Mouse (Mus musculus) megakaryocyte, embryonic 14.5 days (primary cell): Measurements from ENCODE around the gene Shc2. TPM values are rescaled to one million over a fixed set of nuclear protein-coding genes. Genes with fewer than 3 reads are reported as not detected.

Source experiments
- H3K27me3 ChIP-seq: replicated peaks from 2 replicates; pipeline ENCODE3; 2012; ENCODE audit warnings: inconsistent platforms
- H3K36me3 ChIP-seq: replicated peaks from 2 replicates; pipeline ENCODE3; 2012; ENCODE audit warnings: low read length, inconsistent platforms, mixed read lengths
- H3K4me1 ChIP-seq: 2 replicates; pipeline ENCODE4 v1.6.1; 2012; ENCODE audit warnings: inconsistent platforms
- H3K4me3 ChIP-seq: replicated peaks from 2 replicates; pipeline ENCODE3; 2012; ENCODE audit warnings: moderate library complexity, mild to moderate bottlenecking, inconsistent platforms
- H3K9me3 ChIP-seq: 2 replicates; pipeline ENCODE4 v1.6.1; 2012; ENCODE audit warnings: inconsistent platforms
- FLI1 ChIP-seq: IDR thresholded peaks from 2 replicates; pipeline ENCODE4 v1.6.1; 2012; ENCODE audit warnings: low read length, inconsistent platforms, mixed read lengths
- GATA1 ChIP-seq: IDR thresholded peaks from 3 replicates; pipeline ENCODE4 v1.6.1; 2012; ENCODE audit warnings: mixed read lengths, low read length, inconsistent platforms, borderline replicate concordance
- polyA plus RNA-seq: library from polyadenylated mRNA; stranded (reverse); fragments of >175 nt; gene quantifications from 2 replicates; pipeline ENCODE4 v1.2.3, GENCODE M21; 2012; ENCODE audit warnings: low replicate concordance; ENCODE audit not compliant: insufficient read depth

Shc2 gene
- polyA plus RNA-seq, 1 experiment: not detected

- Histone ChIP-seq H3K27me3 (peaks cover 12% of the 10 kb centered on the region), H3K9me3 (no peaks in the 10 kb centered on the region), H3K4me3 (peak within 1 kb of the TSS; percentile 98), H3K36me3 (peaks cover 21% of the 10 kb centered on the region), H3K4me1 (peaks cover 37% of the 10 kb centered on the region)
- TF ChIP-seq FLI1 (no peak; the same call in 1 of the 2 replicates), GATA1 (no peak)
These were observed 31.3 kb upstream of the Shc2 start, which contains the start of gene Tpgs1 for GRCm38 (mm10) chr10:79668771-79669575. TSS of gene Tpgs1 (plus strand) at chr10:79669369.

GRCm38 (mm10) chr10:79668076-79668475 lies 30.4 kb upstream of the Shc2 start:
- H3K4me3 ChIP-seq: no peak overlapping the region
- H3K4me1 ChIP-seq: peaks cover 40% of the 10 kb centered on the region
- TF ChIP-seq FLI1 (no peak), GATA1 (no peak)
- H3K27me3 ChIP-seq: peaks cover 12% of the 10 kb centered on the region
- H3K9me3 ChIP-seq: no peaks in the 10 kb centered on the region
- peaks cover 12% of the 10 kb centered on the region for H3K36me3 ChIP-seq

GRCm38 (mm10) chr10:79666493-79666892 lies 28.8 kb upstream of the Shc2 start:
- Histone ChIP-seq H3K27me3 (peaks cover 20% of the 10 kb centered on the region), H3K4me3 (no peak overlapping the region), H3K9me3 (no peaks in the 10 kb centered on the region), H3K36me3 (no peaks in the 10 kb centered on the region), H3K4me1 (peaks cover 40% of the 10 kb centered on the region)
- TF ChIP-seq GATA1 (no peak), FLI1 (no peak)

- Histone ChIP-seq H3K4me1 (peaks cover 31% of the 10 kb centered on the region), H3K9me3 (no peaks in the 10 kb centered on the region), H3K27me3 (peaks cover 22% of the 10 kb centered on the region), H3K4me3 (no peak overlapping the region), H3K36me3 (no peaks in the 10 kb centered on the region)
- TF ChIP-seq GATA1: no peak
- no peak for TF ChIP-seq FLI1
These were observed 27.3 kb upstream of the Shc2 start for GRCm38 (mm10) chr10:79665051-79665450.

GRCm38 (mm10) chr10:79664131-79664665 lies 26.5 kb upstream of the Shc2 start, which contains the start of gene Madcam1:
TSS of gene Madcam1 (plus strand) at chr10:79664559.
- Histone ChIP-seq H3K4me1 (peaks cover 30% of the 10 kb centered on the region), H3K4me3 (no peak within 1 kb of the TSS), H3K9me3 (no peaks in the 10 kb centered on the region), H3K36me3 (no peaks in the 10 kb centered on the region), H3K27me3 (peaks cover 22% of the 10 kb centered on the region)
- TF ChIP-seq GATA1 (no peak), FLI1 (no peak)

- TF ChIP-seq FLI1 (no peak), GATA1 (no peak)
- H3K4me1 ChIP-seq: peaks cover 39% of the 10 kb centered on the region
- H3K9me3 ChIP-seq: no peaks in the 10 kb centered on the region
- peaks cover 22% of the 10 kb centered on the region for H3K27me3 ChIP-seq
- H3K4me3 ChIP-seq: no peak overlapping the region
- no peaks in the 10 kb centered on the region for H3K36me3 ChIP-seq
These were observed 24.1 kb upstream of the Shc2 start for GRCm38 (mm10) chr10:79661861-79662260.

GRCm38 (mm10) chr10:79660298-79660697 lies 22.6 kb upstream of the Shc2 start:
- TF ChIP-seq FLI1 (no peak), GATA1 (no peak)
- Histone ChIP-seq H3K36me3 (no peaks in the 10 kb centered on the region), H3K27me3 (peaks cover 27% of the 10 kb centered on the region), H3K4me3 (no peak overlapping the region), H3K9me3 (no peaks in the 10 kb centered on the region), H3K4me1 (peaks cover 39% of the 10 kb centered on the region)

GRCm38 (mm10) chr10:79658829-79659228 lies 21.1 kb upstream of the Shc2 start:
- H3K36me3 ChIP-seq: no peaks in the 10 kb centered on the region
- H3K4me3 ChIP-seq: no peak overlapping the region
- peaks cover 35% of the 10 kb centered on the region for H3K27me3 ChIP-seq
- H3K9me3 ChIP-seq: no peaks in the 10 kb centered on the region
- TF ChIP-seq GATA1 (no peak), FLI1 (no peak)
- H3K4me1 ChIP-seq: peaks cover 33% of the 10 kb centered on the region

GRCm38 (mm10) chr10:79654946-79655395 lies 17.3 kb upstream of the Shc2 start:
- Histone ChIP-seq H3K36me3 (no peaks in the 10 kb centered on the region), H3K9me3 (peaks cover 5% of the 10 kb centered on the region), H3K4me1 (peaks cover 19% of the 10 kb centered on the region), H3K4me3 (no peak overlapping the region), H3K27me3 (peaks cover 51% of the 10 kb centered on the region)
- TF ChIP-seq GATA1 (no peak), FLI1 (no peak)

- Histone ChIP-seq H3K4me3 (no peak overlapping the region), H3K9me3 (peaks cover 5% of the 10 kb centered on the region), H3K27me3 (peaks cover 58% of the 10 kb centered on the region), H3K36me3 (no peaks in the 10 kb centered on the region), H3K4me1 (peaks cover 2% of the 10 kb centered on the region)
- no peak for TF ChIP-seq FLI1
- TF ChIP-seq GATA1: no peak
These were observed 15.1 kb upstream of the Shc2 start for GRCm38 (mm10) chr10:79652789-79653188.
